Mouse (Mus musculus) limb, embryonic 12.5 days (tissue): ENCODE measurements around the gene Bcl2l13. TPM values are rescaled to one million over a fixed set of nuclear protein-coding genes. Genes with fewer than 3 reads are reported as not detected.

ENCODE experiments used
- ATAC-seq: fragments of 200-750 bp; cut with Nextera tagmentation; 2 replicates; pipeline ENCODE4 v1.8.0; 2017; ENCODE audit warnings: low read depth, moderate TSS enrichment; ENCODE audit not compliant: insufficient number of reproducible peaks, insufficient read depth, low FRiP score, low TSS enrichment
- H3K27ac ChIP-seq: fragments of 300-500 bp; sonication (generic); 2 replicates; pipeline ENCODE4 v1.5.1; 2016; ENCODE audit warnings: mild to moderate bottlenecking, moderate library complexity
- H3K27me3 ChIP-seq: fragments of 300-500 bp; sonication (generic); 2 replicates; pipeline ENCODE4 v1.6.1; 2016; ENCODE audit warnings: mild to moderate bottlenecking, moderate library complexity
- H3K36me3 ChIP-seq: fragments of 300-500 bp; sonication (generic); 2 replicates; pipeline ENCODE4 v1.6.1; 2016; ENCODE audit warnings: mild to moderate bottlenecking, moderate library complexity
- H3K4me1 ChIP-seq: fragments of 300-500 bp; sonication (generic); replicated peaks from 2 replicates; pipeline ENCODE4 v1.6.1; 2016
- H3K4me2 ChIP-seq: fragments of 300-500 bp; sonication (generic); 2 replicates; pipeline ENCODE4 v1.6.1; 2016; ENCODE audit warnings: mild to moderate bottlenecking, moderate library complexity
- H3K4me3 ChIP-seq: fragments of 300-500 bp; sonication (generic); replicated peaks from 2 replicates; pipeline ENCODE4 v1.5.1; 2016; ENCODE audit warnings: mild to moderate bottlenecking
- H3K9ac ChIP-seq: fragments of 300-500 bp; sonication (generic); replicated peaks from 2 replicates; pipeline ENCODE4 v1.6.1; 2016; ENCODE audit warnings: mild to moderate bottlenecking, moderate library complexity
- H3K9me3 ChIP-seq: fragments of 300-500 bp; sonication (generic); 2 replicates; pipeline ENCODE4 v1.6.1; 2016; ENCODE audit warnings: mild to moderate bottlenecking, moderate library complexity
- WGBS: fragments of 180-500 bp; shearing (Covaris S2); methylation state at CpG from one replicate; pipeline ENCODE4 v1.1.7; 2016; 5-methylcytosine and 5-hydroxymethylcytosine counted together
- polyA plus RNA-seq: library from polyadenylated mRNA; unstranded; fragments of >200 nt; fragmentation: Nextera tagmentation; extraction: Ambion mirVana; gene quantifications from 2 replicates; pipeline ENCODE4 v1.2.1, GENCODE M21; 2016

Bcl2l13 gene
- polyA plus RNA-seq, 1 experiment from 2014 or later = 34.4 TPM

- no peak for ATAC-seq
Measured at GRCm38 (mm10) chr6:120933670-120934069, 97.7 kb downstream of the Bcl2l13 start.

GRCm38 (mm10) chr6:120934176-120934575 lies 98.2 kb downstream of the Bcl2l13 start:
- Histone ChIP-seq H3K4me3 (no peak overlapping the region), H3K9ac (no peak overlapping the region), H3K9me3 (no peaks in the 10 kb centered on the region), H3K27me3 (no peaks in the 10 kb centered on the region), H3K27ac (no peak overlapping the region), H3K36me3 (peaks cover 28% of the 10 kb centered on the region), H3K4me1 (no peaks in the 10 kb centered on the region; the same call in 1 of the 2 replicates), H3K4me2 (no peak overlapping the region)
- no peak for ATAC-seq
- 73% methylated on average over 4 of the region's 4 CpGs for WGBS

More at GRCm38 (mm10) chr6:120933670-120934069, 97.7 kb downstream of the Bcl2l13 start:
- H3K27ac ChIP-seq = no peak overlapping the region
- H3K9ac ChIP-seq = no peak overlapping the region
- peaks cover 28% of the 10 kb centered on the region for H3K36me3 ChIP-seq
- no peaks in the 10 kb centered on the region; the same call in 1 of the 2 replicates for H3K4me1 ChIP-seq
- H3K4me2 ChIP-seq = no peak overlapping the region
- WGBS = 90% methylated on average over 7 of the region's 7 CpGs
- H3K9me3 ChIP-seq = no peaks in the 10 kb centered on the region
- no peaks in the 10 kb centered on the region for H3K27me3 ChIP-seq
- H3K4me3 ChIP-seq = no peak overlapping the region

- ATAC-seq = no peak
- H3K4me2 ChIP-seq = no peak overlapping the region
- H3K9ac ChIP-seq = no peak overlapping the region
- no peaks in the 10 kb centered on the region for H3K9me3 ChIP-seq
- 88% methylated on average over 16 of the region's 16 CpGs for WGBS
- H3K27ac ChIP-seq = no peak overlapping the region
- H3K4me3 ChIP-seq = no peak overlapping the region
- H3K4me1 ChIP-seq = no peaks in the 10 kb centered on the region
- H3K36me3 ChIP-seq = peaks cover 28% of the 10 kb centered on the region
- H3K27me3 ChIP-seq = no peaks in the 10 kb centered on the region
Measured at GRCm38 (mm10) chr6:120937104-120937617, 101.1 kb downstream of the Bcl2l13 start.

- Histone ChIP-seq H3K27ac (no peak overlapping the region), H3K36me3 (peaks cover 19% of the 10 kb centered on the region), H3K9me3 (no peaks in the 10 kb centered on the region), H3K27me3 (no peaks in the 10 kb centered on the region), H3K4me3 (no peak overlapping the region), H3K4me1 (no peaks in the 10 kb centered on the region), H3K4me2 (no peak overlapping the region), H3K9ac (no peak overlapping the region)
- WGBS = 79% methylated on average over 11 of the region's 11 CpGs
- ATAC-seq = no peak
Measured at GRCm38 (mm10) chr6:120937999-120938608, 102.1 kb downstream of the Bcl2l13 start.

- Histone ChIP-seq H3K9ac (no peak overlapping the region), H3K36me3 (peaks cover 13% of the 10 kb centered on the region), H3K4me1 (no peaks in the 10 kb centered on the region), H3K9me3 (no peaks in the 10 kb centered on the region), H3K27me3 (no peaks in the 10 kb centered on the region), H3K4me2 (no peak overlapping the region), H3K4me3 (no peak overlapping the region), H3K27ac (no peak overlapping the region)
- no peak for ATAC-seq
- 92% methylated on average over 12 of the region's 12 CpGs for WGBS
Measured at GRCm38 (mm10) chr6:120938763-120939450, 102.9 kb downstream of the Bcl2l13 start.

- no peak overlapping the region for H3K4me3 ChIP-seq
- no peak overlapping the region for H3K27ac ChIP-seq
- H3K36me3 ChIP-seq = peaks cover 4% of the 10 kb centered on the region; the same call in 1 of the 2 replicates
- no peaks in the 10 kb centered on the region for H3K9me3 ChIP-seq
- H3K27me3 ChIP-seq = no peaks in the 10 kb centered on the region
- 85% methylated on average over 3 of the region's 3 CpGs for WGBS
- no peak overlapping the region for H3K9ac ChIP-seq
- no peak overlapping the region for H3K4me2 ChIP-seq
- ATAC-seq = no peak
- no peaks in the 10 kb centered on the region for H3K4me1 ChIP-seq
Measured at GRCm38 (mm10) chr6:120939783-120940182, 103.8 kb downstream of the Bcl2l13 start.

- ATAC-seq = no peak
- no peaks in the 10 kb centered on the region for H3K4me1 ChIP-seq
- no peak overlapping the region for H3K4me2 ChIP-seq
- 74% methylated on average over 7 of the region's 7 CpGs for WGBS
- no peaks in the 10 kb centered on the region; the same call in 1 of the 2 replicates for H3K36me3 ChIP-seq
- no peak overlapping the region for H3K27ac ChIP-seq
- no peaks in the 10 kb centered on the region for H3K27me3 ChIP-seq
- no peak overlapping the region for H3K9ac ChIP-seq
- H3K9me3 ChIP-seq = no peaks in the 10 kb centered on the region
- H3K4me3 ChIP-seq = no peak overlapping the region
Measured at GRCm38 (mm10) chr6:120940446-120941083, 104.6 kb downstream of the Bcl2l13 start.

GRCm38 (mm10) chr6:120941084-120941481 lies 105.1 kb downstream of the Bcl2l13 start:
- Histone ChIP-seq H3K9ac (no peak overlapping the region), H3K27me3 (no peaks in the 10 kb centered on the region), H3K27ac (no peak overlapping the region), H3K4me2 (no peak overlapping the region), H3K9me3 (no peaks in the 10 kb centered on the region), H3K36me3 (peaks cover under 1% of the 10 kb centered on the region; the same call in 1 of the 2 replicates), H3K4me3 (no peak overlapping the region), H3K4me1 (no peaks in the 10 kb centered on the region)
- no peak for ATAC-seq
- WGBS = 77% methylated on average over 7 of the region's 7 CpGs

- H3K27ac ChIP-seq = no peak overlapping the region
- no peak overlapping the region for H3K9ac ChIP-seq
- WGBS = 94% methylated on average over 13 of the region's 13 CpGs
- no peak overlapping the region for H3K4me3 ChIP-seq
- H3K4me2 ChIP-seq = no peak overlapping the region
- peaks cover 3% of the 10 kb centered on the region; the same call in 1 of the 2 replicates for H3K36me3 ChIP-seq
- no peaks in the 10 kb centered on the region for H3K4me1 ChIP-seq
- H3K9me3 ChIP-seq = no peaks in the 10 kb centered on the region
- ATAC-seq = no peak
- no peaks in the 10 kb centered on the region for H3K27me3 ChIP-seq
Measured at GRCm38 (mm10) chr6:120941575-120941974, 105.6 kb downstream of the Bcl2l13 start.
